Mouse (Mus musculus): ENCODE measurements at regions not wholly inside any gene's neighbourhood (a gene's known extent, or its start where the extent isn't known, plus 50 kb on each side); places are given as distances from the start of the nearest gene placed in this dataset.

- dilution Hi-C loops (cut with MboI; ENCODE audit: extremely low pct_ligation_motif_present, extremely low pct_unique_long_range_greater_than_20kb, low sequenced_read_pairs) = no loop called here
- H3K9me3 ChIP-seq (replicated peaks; ENCODE audit: low read length) = no peaks in the 10 kb centered on the region
Measured at GRCm38 (mm10) chr3:139887265-139887664, 681.8 kb downstream of the Stpg2 start.

GRCm38 (mm10) chr3:139888537-139888936, 683.0 kb downstream of the Stpg2 start:
- Histone ChIP-seq H3K27me3 (replicated peaks) (no peaks in the 10 kb centered on the region), H3K36me3 (replicated peaks in 1 of 2; ENCODE audit: control insufficient read depth in 1 of 2, insufficient read depth in 1 of 2, low read length in 1 of 2) (no peaks in the 10 kb centered on the region), H3K9me3 (replicated peaks; ENCODE audit: low read length) (no peaks in the 10 kb centered on the region), H3K4me2 (ENCODE audit: insufficient read depth, low read depth, poor library complexity, severe bottlenecking) (no peak overlapping the region), H3K4me1 (ENCODE audit: control insufficient read depth in 1 of 2, insufficient read depth in 2 of 2) (peaks cover 2 to 14% of the 10 kb centered on the region in 2 experiments; a peak in 3 of 4 replicates), H3K9ac (ENCODE audit: insufficient read depth, low read depth) (no peak overlapping the region), H3K27ac (ENCODE audit: insufficient read depth, low read depth) (no peak overlapping the region), H3K4me3 (replicated peaks in 1 of 3; ENCODE audit: low read depth in 2 of 3, low read length in 2 of 3, poor library complexity in 1 of 3) (no peak overlapping the region), H3K79me2 (replicated peaks; ENCODE audit: control insufficient read depth, extremely low read depth, insufficient read depth, poor library complexity, severe bottlenecking) (no peaks in the 10 kb centered on the region)
- DNase-seq (ENCODE audit: extremely low read depth) = no peak
- in situ Hi-C loops (cut with MboI; ENCODE audit: low pct_ligation_motif_present, low pct_unique_long_range_greater_than_20kb, low sequenced_read_pairs) = no loop called here
- TF ChIP-seq HCFC1 (IDR thresholded peaks at IDR 0.05; ENCODE audit: low read depth, low read length) = no peak
- peak; percentile 37; the same call in 1 of the 2 replicates for TF ChIP-seq IRF4 (IDR thresholded peaks at IDR 0.05; ENCODE audit: low read depth, low read length)
- no peak for TF ChIP-seq JUN (IDR thresholded peaks at IDR 0.05; ENCODE audit: insufficient read depth, low read depth, low read length)
- no peak for TF ChIP-seq ZNF384 (IDR thresholded peaks at IDR 0.05; ENCODE audit: low read depth, low read length)
- TF ChIP-seq MAZ (IDR thresholded peaks at IDR 0.05; ENCODE audit: low read depth, low read length) = no peak
- TF ChIP-seq EP300 (IDR thresholded peaks at IDR 0.05; ENCODE audit: low read length) = peak; percentile 56; the same call in 1 of the 2 replicates
- TF ChIP-seq RAD21 (IDR thresholded peaks at IDR 0.05; ENCODE audit: low read depth, low read length) = no peak
- no peak for TF ChIP-seq SMC3 (IDR thresholded peaks at IDR 0.05; ENCODE audit: low read depth, low read length)
- TF ChIP-seq E2F4 (IDR thresholded peaks at IDR 0.05; ENCODE audit: insufficient replicate concordance, low read depth, low read length) = no peak
- TF ChIP-seq USF2 (conservative IDR thresholded peaks at IDR 0.05; ENCODE audit: low read depth, low read length) = no peak
- dilution Hi-C loops (cut with MboI; ENCODE audit: extremely low pct_ligation_motif_present, extremely low pct_unique_long_range_greater_than_20kb, low sequenced_read_pairs) = no loop called here

More at GRCm38 (mm10) chr3:139887265-139887664, 681.8 kb downstream of the Stpg2 start:
- Histone ChIP-seq H3K27ac (ENCODE audit: insufficient read depth, low read depth) (no peak overlapping the region), H3K36me3 (replicated peaks in 1 of 2; ENCODE audit: control insufficient read depth in 1 of 2, insufficient read depth in 1 of 2, low read length in 1 of 2) (no peaks in the 10 kb centered on the region), H3K4me3 (replicated peaks in 1 of 3; ENCODE audit: low read depth in 2 of 3, low read length in 2 of 3, poor library complexity in 1 of 3) (no peak overlapping the region), H3K4me2 (ENCODE audit: insufficient read depth, low read depth, poor library complexity, severe bottlenecking) (no peak overlapping the region), H3K4me1 (ENCODE audit: control insufficient read depth in 1 of 2, insufficient read depth in 2 of 2) (peaks cover 2 to 14% of the 10 kb centered on the region in 2 experiments; a peak in 3 of 4 replicates), H3K79me2 (replicated peaks; ENCODE audit: control insufficient read depth, extremely low read depth, insufficient read depth, poor library complexity, severe bottlenecking) (no peaks in the 10 kb centered on the region), H3K9ac (ENCODE audit: insufficient read depth, low read depth) (no peak overlapping the region), H3K27me3 (replicated peaks) (no peaks in the 10 kb centered on the region)
- in situ Hi-C loops (cut with MboI; ENCODE audit: low pct_ligation_motif_present, low pct_unique_long_range_greater_than_20kb, low sequenced_read_pairs) = no loop called here
- no peak for TF ChIP-seq SMC3 (IDR thresholded peaks at IDR 0.05; ENCODE audit: low read depth, low read length)
- TF ChIP-seq MYC (IDR thresholded peaks at IDR 0.05; ENCODE audit: low read depth, low read length) = no peak
- TF ChIP-seq MAFK (IDR thresholded peaks at IDR 0.05; ENCODE audit: insufficient replicate concordance, low read length) = no peak
- no peak for TF ChIP-seq MEF2A (IDR thresholded peaks at IDR 0.05; ENCODE audit: borderline replicate concordance, low read depth, low read length)
- no peak for TF ChIP-seq RCOR1 (conservative IDR thresholded peaks at IDR 0.05; ENCODE audit: low read depth, low read length)
- no peak for TF ChIP-seq ETS1 (conservative IDR thresholded peaks at IDR 0.05; ENCODE audit: low read depth, low read length)
- TF ChIP-seq JUN (IDR thresholded peaks at IDR 0.05; ENCODE audit: insufficient read depth, low read depth, low read length) = no peak
- TF ChIP-seq ZNF384 (IDR thresholded peaks at IDR 0.05; ENCODE audit: low read depth, low read length) = no peak
- no peak for TF ChIP-seq GABPA (IDR thresholded peaks at IDR 0.05; ENCODE audit: insufficient replicate concordance, low read depth, low read length)
- no peak for TF ChIP-seq USF2 (conservative IDR thresholded peaks at IDR 0.05; ENCODE audit: low read depth, low read length)
- TF ChIP-seq NELFE (IDR thresholded peaks at IDR 0.05; ENCODE audit: low read depth, low read length) = no peak
- TF ChIP-seq NRF1 (IDR thresholded peaks at IDR 0.05; ENCODE audit: low read depth, low read length) = no peak
- TF ChIP-seq MXI1 (IDR thresholded peaks at IDR 0.05; ENCODE audit: low read depth, low read length) = no peak
- DNase-seq (ENCODE audit: extremely low read depth) = no peak

Data from CH12.LX (cell line).